Mouse (Mus musculus): ENCODE measurements around the gene Zfp109.
"Not testable (repeated sequence)": the region's sequence is repeated elsewhere in the genome, so short reads cannot be mapped to it uniquely, and the experiment has no call there.

Zfp109 gene

GRCm38 (mm10) chr7:24237040-24237791, at the start of gene Zfp109:
Gene Zfp109, minus strand, starts transcription at chr7:24237560.
- DNase-seq (ENCODE audit: low read depth, low spot score) = peak; percentile 43

- no peak for DNase-seq (ENCODE audit: low read depth, low spot score)
Measured at GRCm38 (mm10) chr7:24286916-24287315, 49.6 kb upstream of the Zfp109 start.

- no peak for DNase-seq (ENCODE audit: low read depth, low spot score)
Measured at GRCm38 (mm10) chr7:24286090-24286489, 48.7 kb upstream of the Zfp109 start.

- DNase-seq (ENCODE audit: low read depth, low spot score) = no peak
Measured at GRCm38 (mm10) chr7:24280858-24281145, 43.4 kb upstream of the Zfp109 start.

GRCm38 (mm10) chr7:24280031-24280857, 42.9 kb upstream of the Zfp109 start:
- DNase-seq (ENCODE audit: low read depth, low spot score) = no peak

GRCm38 (mm10) chr7:24278771-24279170, 41.4 kb upstream of the Zfp109 start:
- DNase-seq (ENCODE audit: low read depth, low spot score) = not testable (repeated sequence)

- DNase-seq (ENCODE audit: low read depth, low spot score) = no peak
Measured at GRCm38 (mm10) chr7:24274456-24274855, 37.1 kb upstream of the Zfp109 start.

- no peak for DNase-seq (ENCODE audit: low read depth, low spot score)
Measured at GRCm38 (mm10) chr7:24271191-24271590, 33.8 kb upstream of the Zfp109 start.

GRCm38 (mm10) chr7:24270288-24270672, 32.9 kb upstream of the Zfp109 start, which contains the start of gene Zfp93:
Gene Zfp93, plus strand, starts transcription at chr7:24270420.
- DNase-seq (ENCODE audit: low read depth, low spot score) = peak; percentile 81

- no peak for DNase-seq (ENCODE audit: low read depth, low spot score)
Measured at GRCm38 (mm10) chr7:24269667-24270287, 32.4 kb upstream of the Zfp109 start.

GRCm38 (mm10) chr7:24269256-24269655, 31.9 kb upstream of the Zfp109 start:
- no peak for DNase-seq (ENCODE audit: low read depth, low spot score)

- DNase-seq (ENCODE audit: low read depth, low spot score) = no peak
Measured at GRCm38 (mm10) chr7:24268176-24269155, 31.1 kb upstream of the Zfp109 start.

- no peak for DNase-seq (ENCODE audit: low read depth, low spot score)
Measured at GRCm38 (mm10) chr7:24260000-24260312, 22.6 kb upstream of the Zfp109 start.

GRCm38 (mm10) chr7:24259306-24259999, 22.1 kb upstream of the Zfp109 start:
- no peak for DNase-seq (ENCODE audit: low read depth, low spot score)

- DNase-seq (ENCODE audit: low read depth, low spot score) = peak; percentile 82
Measured at GRCm38 (mm10) chr7:24254633-24255474, 17.5 kb upstream of the Zfp109 start, which contains the start of gene Zfp108. Gene Zfp108, plus strand, starts transcription at chr7:24254794.

- no peak for DNase-seq (ENCODE audit: low read depth, low spot score)
Measured at GRCm38 (mm10) chr7:24253779-24254615, 16.6 kb upstream of the Zfp109 start.

GRCm38 (mm10) chr7:24211343-24211742, 26.0 kb downstream of the Zfp109 start, which contains the start of gene Zfp111:
Gene Zfp111, minus strand, starts transcription at chr7:24211443.
- DNase-seq (ENCODE audit: low read depth, low spot score) = no peak

GRCm38 (mm10) chr7:24210296-24210695, 27.1 kb downstream of the Zfp109 start:
- DNase-seq (ENCODE audit: low read depth, low spot score) = no peak
